28 mouse cellular contexts compared by ENCODE assay signal in genomic region chr19:32507100-32507499, GRCm38 (mm10). TPM values are rescaled to one million over a fixed set of nuclear protein-coding genes. Genes with fewer than 3 reads are reported as not detected.
DNase-seq lines count a peak whose midpoint lies in the region; ATAC-seq and TF ChIP-seq lines count a peak whose summit lies in the region.
"Had no signal": no experiment of that assay in that cellular context is flagged by ENCODE, and none has a peak within 500 bp of the region (broad histone marks: within the 10 kb centered on the region; RNA-seq: fewer than 3 reads in every experiment).

No protein-coding gene starts in this region.

- H3K9ac ChIP-seq in hindbrain, postnatal 0 days (replicated peaks; ENCODE audit: low read length): no peak overlapping the region
- H3K9ac ChIP-seq in hindbrain, embryonic 12.5 days: no peak overlapping the region
- no peak overlapping the region for H3K9ac ChIP-seq in liver, embryonic 15.5 days
- H3K9ac ChIP-seq in liver, embryonic 11.5 days (ENCODE audit: low read depth, low read length): no peak overlapping the region
- no peak overlapping the region for H3K9ac ChIP-seq in MEL (ENCODE audit: control insufficient read depth, low read depth, low read length, poor library complexity, severe bottlenecking)
- no peak overlapping the region for H3K9ac ChIP-seq in liver, embryonic 16.5 days (ENCODE audit: low read depth, low read length)
- H3K9ac ChIP-seq: forebrain, embryonic 13.5 days; heart, embryonic 15.5 days; hindbrain, embryonic 13.5 days; lung, embryonic 15.5 days; midbrain, embryonic 15.5 days; neural tube, embryonic 12.5 days had no signal

- no peak for TF ChIP-seq EP300 in MEL (IDR thresholded peaks at IDR 0.05; ENCODE audit: low read depth in 1 of 2, low read length in 2 of 2)

- ATAC-seq in hindbrain, postnatal 0 days: 0 out of 2 replicates have a peak, but pooled peaks have one; percentile 15
- no peak for ATAC-seq in hindbrain, embryonic 12.5 days (ENCODE audit: low FRiP score)
- ATAC-seq in liver, embryonic 15.5 days (ENCODE audit: insufficient read depth): no peak
- ATAC-seq in liver, embryonic 11.5 days (replicated peaks; ENCODE audit: low FRiP score): no peak
- no peak for ATAC-seq in liver, embryonic 16.5 days (ENCODE audit: low read depth)
- ATAC-seq: forebrain, embryonic 13.5 days; inflammation-experienced regulatory T-cells, adult 6 months; midbrain, embryonic 15.5 days had no signal

- peaks cover 39% of the 10 kb centered on the region for H3K79me2 ChIP-seq in MEL (ENCODE audit: control insufficient read depth, insufficient read depth, low read length, poor library complexity)

- TF ChIP-seq POLR2A in MEL (IDR thresholded peaks at IDR 0.05; ENCODE audit: control insufficient read depth in 1 of 2, insufficient read depth in 1 of 2, low read depth in 1 of 2, low read length in 2 of 2, poor library complexity in 1 of 2): no peak

- TF ChIP-seq CTCF in hindbrain, postnatal 0 days (IDR thresholded peaks at IDR 0.05; ENCODE audit: low read depth): no peak
- TF ChIP-seq CTCF in MEL (IDR thresholded peaks at IDR 0.05 in 2 of 3, conservative IDR thresholded peaks at IDR 0.05 in 1 of 3; ENCODE audit: control insufficient read depth in 1 of 3, insufficient read depth in 1 of 3, low read depth in 2 of 3, low read length in 3 of 3, poor library complexity in 1 of 3, severe bottlenecking in 1 of 3): no peak

- peaks cover 10% of the 10 kb centered on the region for H3K36me3 ChIP-seq in hindbrain, postnatal 0 days (ENCODE audit: insufficient read depth, low read length)
- peaks cover 21% of the 10 kb centered on the region for H3K36me3 ChIP-seq in hindbrain, embryonic 12.5 days
- H3K36me3 ChIP-seq in liver, embryonic 15.5 days (replicated peaks): peaks cover 70% of the 10 kb centered on the region
- peaks cover 39% of the 10 kb centered on the region; the same call in 1 of the 2 replicates for H3K36me3 ChIP-seq in liver, embryonic 11.5 days (ENCODE audit: control insufficient read depth, insufficient read depth, low read length)
- H3K36me3 ChIP-seq in MEL (ENCODE audit: control insufficient read depth in 1 of 2, insufficient read depth in 2 of 2, low read length in 2 of 2): peaks cover 42 to 64% of the 10 kb centered on the region in 2 experiments
- peaks cover 25% of the 10 kb centered on the region for H3K36me3 ChIP-seq in liver, embryonic 16.5 days (ENCODE audit: control insufficient read depth, insufficient read depth)

- H3K4me2 ChIP-seq in hindbrain, postnatal 0 days (ENCODE audit: low read depth, low read length): no peak overlapping the region
- no peak overlapping the region for H3K4me2 ChIP-seq in hindbrain, embryonic 12.5 days (replicated peaks)
- no peak overlapping the region for H3K4me2 ChIP-seq in liver, embryonic 15.5 days
- H3K4me2 ChIP-seq in liver, embryonic 11.5 days: no peak overlapping the region
- H3K4me2 ChIP-seq in liver, embryonic 16.5 days (ENCODE audit: low read depth, low read length): no peak overlapping the region
- H3K4me2 ChIP-seq: forebrain, embryonic 13.5 days; heart, embryonic 15.5 days; hindbrain, embryonic 13.5 days; lung, embryonic 15.5 days; midbrain, embryonic 15.5 days; neural tube, embryonic 12.5 days had no signal

- H3K27me3 ChIP-seq in hindbrain, postnatal 0 days (ENCODE audit: insufficient read depth, low read length): no peaks in the 10 kb centered on the region
- no peaks in the 10 kb centered on the region for H3K27me3 ChIP-seq in hindbrain, embryonic 12.5 days
- no peaks in the 10 kb centered on the region for H3K27me3 ChIP-seq in liver, embryonic 15.5 days
- H3K27me3 ChIP-seq in liver, embryonic 11.5 days (replicated peaks; ENCODE audit: control insufficient read depth, insufficient read depth, low read length): no peaks in the 10 kb centered on the region
- H3K27me3 ChIP-seq in MEL (ENCODE audit: control insufficient read depth in 1 of 2, insufficient read depth in 2 of 2, low read length in 2 of 2): no peaks in the 10 kb centered on the region
- H3K27me3 ChIP-seq in liver, embryonic 16.5 days (ENCODE audit: control insufficient read depth, insufficient read depth, low read depth, low read length): no peaks in the 10 kb centered on the region
- H3K27me3 ChIP-seq: forebrain, embryonic 13.5 days; heart, embryonic 15.5 days; hindbrain, embryonic 13.5 days; lung, embryonic 15.5 days; megakaryocyte, embryonic 14.5 days; midbrain, embryonic 15.5 days; neural tube, embryonic 12.5 days had no signal

- no peak for DNase-seq in hindbrain, postnatal 0 days (ENCODE audit: low spot score)
- DNase-seq in liver, embryonic 11.5 days (ENCODE audit: low spot score): no peak
- DNase-seq in MEL (ENCODE audit: low read depth, low spot score): peak; percentile 7
- DNase-seq in layer of hippocampus, postnatal 36 days: no peak
- DNase-seq: B cell, adult 2 months; cerebellum, adult 11 months; cerebellum, adult 9-10 months; cerebellum, postnatal 36 days; gastrocnemius, postnatal 36 days; kidney, postnatal 36 days; left cerebral cortex, postnatal 4 days; right cerebral cortex, adult 18-20 months; thymus, adult 18-20 months; thymus, postnatal 25 days had no signal

- H3K27ac ChIP-seq in hindbrain, postnatal 0 days: no peak overlapping the region
- no peak overlapping the region for H3K27ac ChIP-seq in hindbrain, embryonic 12.5 days
- H3K27ac ChIP-seq in liver, embryonic 15.5 days (replicated peaks): 0 out of 2 replicates have a peak overlapping the region, but pooled peaks have one; percentile 2
- H3K27ac ChIP-seq in liver, embryonic 11.5 days (ENCODE audit: low read depth, low read length): no peak overlapping the region
- H3K27ac ChIP-seq in MEL (ENCODE audit: control insufficient read depth, low read depth, low read length): no peak overlapping the region
- 0 out of 2 replicates have a peak overlapping the region, but pooled peaks have one; percentile 12 for H3K27ac ChIP-seq in liver, embryonic 16.5 days (ENCODE audit: low read length)
- H3K27ac ChIP-seq: forebrain, embryonic 13.5 days; heart, embryonic 15.5 days; hindbrain, embryonic 13.5 days; layer of hippocampus, adult 2 months; lung, embryonic 15.5 days; midbrain, embryonic 15.5 days; neural tube, embryonic 12.5 days; stomach, postnatal 0 days had no signal

- H3K4me3 ChIP-seq in hindbrain, postnatal 0 days (ENCODE audit: low read length): no peak overlapping the region
- no peak overlapping the region for H3K4me3 ChIP-seq in hindbrain, embryonic 12.5 days
- no peak overlapping the region for H3K4me3 ChIP-seq in liver, embryonic 15.5 days (replicated peaks)
- no peak overlapping the region for H3K4me3 ChIP-seq in liver, embryonic 11.5 days (ENCODE audit: low read depth, low read length)
- H3K4me3 ChIP-seq in MEL (ENCODE audit: control insufficient read depth in 1 of 2, insufficient read depth in 1 of 2, low read depth in 2 of 2, low read length in 2 of 2): no peak overlapping the region
- no peak overlapping the region for H3K4me3 ChIP-seq in liver, embryonic 16.5 days (ENCODE audit: low read depth, low read length)
- H3K4me3 ChIP-seq: forebrain, embryonic 13.5 days; heart, embryonic 15.5 days; hindbrain, embryonic 13.5 days; layer of hippocampus, adult 2 months; lung, embryonic 15.5 days; megakaryocyte, embryonic 14.5 days; midbrain, embryonic 15.5 days; myocyte; neural tube, embryonic 12.5 days had no signal

- 95% methylated on average over 6 of the region's 6 CpGs for whole genome bisulfite sequencing in hindbrain, postnatal 0 days
- 95% methylated on average over 6 of the region's 6 CpGs for WGBS in hindbrain, embryonic 12.5 days
- 80% methylated on average over 6 of the region's 6 CpGs for WGBS in liver, embryonic 15.5 days (ENCODE audit: insufficient replicate concordance)
- WGBS in liver, embryonic 11.5 days: 90% methylated on average over 6 of the region's 6 CpGs
- WGBS in liver, embryonic 16.5 days (ENCODE audit: insufficient replicate concordance): 79% methylated on average over 6 of the region's 6 CpGs

- TF ChIP-seq RAD21 in MEL (IDR thresholded peaks at IDR 0.05; ENCODE audit: low read depth, low read length): no peak

- no peaks in the 10 kb centered on the region for H3K9me3 ChIP-seq in hindbrain, postnatal 0 days (ENCODE audit: low read length)
- peaks cover 3% of the 10 kb centered on the region for H3K9me3 ChIP-seq in hindbrain, embryonic 12.5 days (replicated peaks)
- H3K9me3 ChIP-seq in liver, embryonic 15.5 days (replicated peaks): no peaks in the 10 kb centered on the region
- H3K9me3 ChIP-seq in liver, embryonic 11.5 days (ENCODE audit: control insufficient read depth, low read length): peaks cover 3% of the 10 kb centered on the region; the same call in 1 of the 2 replicates
- no peaks in the 10 kb centered on the region for H3K9me3 ChIP-seq in MEL (replicated peaks; ENCODE audit: insufficient read depth, low read length)
- H3K9me3 ChIP-seq in liver, embryonic 16.5 days (replicated peaks; ENCODE audit: control insufficient read depth, low read length): peaks cover 3% of the 10 kb centered on the region; the same call in 1 of the 2 replicates
- H3K9me3 ChIP-seq: heart, embryonic 15.5 days; hindbrain, embryonic 13.5 days; lung, embryonic 15.5 days; midbrain, embryonic 15.5 days; neural tube, embryonic 12.5 days had no signal

- no peaks in the 10 kb centered on the region for H3K4me1 ChIP-seq in hindbrain, postnatal 0 days (ENCODE audit: insufficient read depth, low read length)
- H3K4me1 ChIP-seq in hindbrain, embryonic 12.5 days: no peaks in the 10 kb centered on the region
- H3K4me1 ChIP-seq in liver, embryonic 15.5 days (replicated peaks): peaks cover 55% of the 10 kb centered on the region
- H3K4me1 ChIP-seq in liver, embryonic 11.5 days (replicated peaks; ENCODE audit: control insufficient read depth, insufficient read depth, low read length): peaks cover 26% of the 10 kb centered on the region
- peaks cover 19 to 21% of the 10 kb centered on the region in 2 experiments for H3K4me1 ChIP-seq in MEL (ENCODE audit: control insufficient read depth in 1 of 2, insufficient read depth in 2 of 2, low read length in 2 of 2)
- H3K4me1 ChIP-seq in liver, embryonic 16.5 days (ENCODE audit: control insufficient read depth, low read depth, low read length): peaks cover 36% of the 10 kb centered on the region
- H3K4me1 ChIP-seq: forebrain, embryonic 13.5 days; hindbrain, embryonic 13.5 days; lung, embryonic 15.5 days; midbrain, embryonic 15.5 days; neural tube, embryonic 12.5 days had no signal

RNA-seq across cellular contexts. Expression of gene Minpp1, which starts 21.5 kb away (rescaled TPM):
- total RNA-seq in hindbrain, postnatal 0 days (2014; rRNA removed): 119 and 144 TPM in 2 replicates
- polyA plus RNA-seq in hindbrain, postnatal 0 days (2015; fragmentation: Nextera tagmentation; extraction: Ambion mirVana): 59.1 and 60.2 TPM in 2 replicates
- polyA plus RNA-seq in hindbrain, embryonic 12.5 days (2016; fragmentation: Nextera tagmentation; extraction: Ambion mirVana): 66.9 and 69.4 TPM in 2 replicates
- 82.9 and 84.9 TPM in 2 replicates for polyA plus RNA-seq in liver, embryonic 15.5 days (2015; fragmentation: Nextera tagmentation; extraction: Ambion mirVana)
- 137 and 153 TPM in 2 replicates for polyA plus RNA-seq in liver, embryonic 11.5 days (2014; fragmentation: Nextera tagmentation; extraction: Ambion mirVana)
- 192 and 256 TPM in 2 replicates for total RNA-seq in MEL (2012; rRNA removed)
- 100 to 1,000 TPM in 1 of 2 experiments, not detected in 1; 176 TPM for polyA plus RNA-seq in MEL (2012; ENCODE audit: insufficient read depth in 1 of 2, insufficient read length in 2 of 2, low read depth in 1 of 2, low replicate concordance in 2 of 2, missing spikeins in 1 of 2)
- polyA plus RNA-seq in liver, embryonic 16.5 days (2015; fragmentation: Nextera tagmentation; extraction: Ambion mirVana): 69.7 and 71.3 TPM in 2 replicates
- total RNA-seq in layer of hippocampus, postnatal 36 days (2021): 10 to 100 TPM; 53.1 to 64.6 TPM

RNA-seq across cellular contexts. Expression of gene Rpl9-ps6, which starts 40.7 kb away (rescaled TPM):
- total RNA-seq in hindbrain, postnatal 0 days (2014; rRNA removed): 27.9 and 35.0 TPM in 2 replicates
- polyA plus RNA-seq in hindbrain, postnatal 0 days (2015; fragmentation: Nextera tagmentation; extraction: Ambion mirVana): 53.9 and 65.0 TPM in 2 replicates
- 64.5 and 71.5 TPM in 2 replicates for polyA plus RNA-seq in hindbrain, embryonic 12.5 days (2016; fragmentation: Nextera tagmentation; extraction: Ambion mirVana)
- polyA plus RNA-seq in liver, embryonic 15.5 days (2015; fragmentation: Nextera tagmentation; extraction: Ambion mirVana): 35.2 and 55.6 TPM in 2 replicates
- 144 and 148 TPM in 2 replicates for polyA plus RNA-seq in liver, embryonic 11.5 days (2014; fragmentation: Nextera tagmentation; extraction: Ambion mirVana)
- 111 and 161 TPM in 2 replicates for total RNA-seq in MEL (2012; rRNA removed)
- 10 to 100 TPM in 1 of 2 experiments, not detected in 1; 95.5 TPM for polyA plus RNA-seq in MEL (2012; ENCODE audit: insufficient read depth in 1 of 2, insufficient read length in 2 of 2, low read depth in 1 of 2, low replicate concordance in 2 of 2, missing spikeins in 1 of 2)
- 34.8 and 54.9 TPM in 2 replicates for polyA plus RNA-seq in liver, embryonic 16.5 days (2015; fragmentation: Nextera tagmentation; extraction: Ambion mirVana)
- total RNA-seq in layer of hippocampus, postnatal 36 days (2021): 10 to 100 TPM; 28.6 to 35.9 TPM

Comparison
In these comparisons a context has a peak if more than half of its experiments do, and no peak if none do; other contexts are left out.
1. H3K27ac ChIP-seq: peak in liver, embryonic 15.5 days (single experiment) and liver, embryonic 16.5 days (single experiment); none in hindbrain, postnatal 0 days (single experiment), hindbrain, embryonic 12.5 days (single experiment), liver, embryonic 11.5 days (single experiment) and MEL (single experiment).